ENCODE assay signal across 8 mouse cellular contexts in genomic region chr4:72200559-72201409, GRCm38 (mm10). TPM values are rescaled to one million over a fixed set of nuclear protein-coding genes. Genes with fewer than 3 reads are reported as not detected.
DNase-seq lines count a peak whose midpoint lies in the region; ATAC-seq lines count a peak whose summit lies in the region.

Tle1 (minus strand) TSS chr4:72200919.

- peak within 1 kb of the TSS; percentile 69 to 73 for H3K4me3 ChIP-seq in heart, embryonic 14.5 days (ENCODE audit: control insufficient read depth in 1 of 2, insufficient read depth in 1 of 2, low read depth in 1 of 2, low read length in 2 of 2)
- H3K4me3 ChIP-seq in liver, embryonic 13.5 days (replicated peaks) = peak within 1 kb of the TSS; percentile 78
- H3K4me3 ChIP-seq in stomach, embryonic 16.5 days (replicated peaks; ENCODE audit: low read length) = peak within 1 kb of the TSS; percentile 74

- under 1% methylated on average over 106 of the region's 107 CpGs for WGBS in heart, embryonic 14.5 days
- under 1% methylated on average over 90 of the region's 107 CpGs for WGBS in liver, embryonic 13.5 days (ENCODE audit: insufficient replicate concordance)
- under 1% methylated on average over 106 of the region's 107 CpGs for WGBS in stomach, embryonic 16.5 days

- peak; percentile 99 for ATAC-seq in heart, embryonic 14.5 days (ENCODE audit: insufficient number of reproducible peaks, insufficient read depth, low FRiP score, low read depth)
- ATAC-seq in liver, embryonic 13.5 days (ENCODE audit: low read depth) = peak; percentile 93
- peak; percentile 97 for ATAC-seq in stomach, embryonic 16.5 days (ENCODE audit: insufficient read depth, low FRiP score)

- no peaks in the 10 kb centered on the region for H3K36me3 ChIP-seq in heart, embryonic 14.5 days (ENCODE audit: control insufficient read depth, insufficient read depth, low read length)
- H3K36me3 ChIP-seq in liver, embryonic 13.5 days = no peaks in the 10 kb centered on the region
- H3K36me3 ChIP-seq in stomach, embryonic 16.5 days (ENCODE audit: control insufficient read depth, insufficient read depth, low read length) = no peaks in the 10 kb centered on the region

- H3K9ac ChIP-seq in heart, embryonic 14.5 days (ENCODE audit: low read length) = peak within 1 kb of the TSS; percentile 79
- peak within 1 kb of the TSS; percentile 82 for H3K9ac ChIP-seq in liver, embryonic 13.5 days
- peak within 1 kb of the TSS; percentile 90 for H3K9ac ChIP-seq in stomach, embryonic 16.5 days (ENCODE audit: low read length)

- H3K27me3 ChIP-seq in heart, embryonic 14.5 days (ENCODE audit: control insufficient read depth, insufficient read depth, low read length) = peaks cover 56% of the 10 kb centered on the region
- peaks cover 21% of the 10 kb centered on the region for H3K27me3 ChIP-seq in liver, embryonic 13.5 days
- no peaks in the 10 kb centered on the region for H3K27me3 ChIP-seq in stomach, embryonic 16.5 days (ENCODE audit: control insufficient read depth, insufficient read depth, low read length)

- H3K9me3 ChIP-seq in heart, embryonic 14.5 days (ENCODE audit: control insufficient read depth, low read length) = no peaks in the 10 kb centered on the region
- H3K9me3 ChIP-seq in liver, embryonic 13.5 days (replicated peaks) = no peaks in the 10 kb centered on the region
- no peaks in the 10 kb centered on the region for H3K9me3 ChIP-seq in stomach, embryonic 16.5 days (replicated peaks; ENCODE audit: control insufficient read depth, low read length)

- peak within 1 kb of the TSS; percentile 67 to 88 for H3K27ac ChIP-seq in heart, embryonic 14.5 days (replicated peaks in 1 of 2; ENCODE audit: control insufficient read depth in 1 of 2, insufficient read depth in 1 of 2, low read depth in 2 of 2, low read length in 2 of 2)
- H3K27ac ChIP-seq in liver, embryonic 13.5 days = peak within 1 kb of the TSS; percentile 87
- peak within 1 kb of the TSS; percentile 96 for H3K27ac ChIP-seq in stomach, embryonic 16.5 days (ENCODE audit: low read length)

- H3K4me2 ChIP-seq in heart, embryonic 14.5 days (ENCODE audit: low read length) = peak within 1 kb of the TSS; percentile 82
- H3K4me2 ChIP-seq in liver, embryonic 13.5 days = peak within 1 kb of the TSS; percentile 98
- H3K4me2 ChIP-seq in stomach, embryonic 16.5 days (ENCODE audit: low read depth, low read length) = peak within 1 kb of the TSS; percentile 69

- peaks cover 0 to 11% of the 10 kb centered on the region in 2 experiments; a peak in 3 of 4 replicates for H3K4me1 ChIP-seq in heart, embryonic 14.5 days (ENCODE audit: control insufficient read depth in 2 of 2, insufficient read depth in 2 of 2, low read length in 2 of 2)
- peaks cover 51% of the 10 kb centered on the region for H3K4me1 ChIP-seq in liver, embryonic 13.5 days (replicated peaks)
- H3K4me1 ChIP-seq in stomach, embryonic 16.5 days (ENCODE audit: control insufficient read depth, insufficient read depth, low read length) = peaks cover 25% of the 10 kb centered on the region

- DNase-seq in CD4-positive, CD25-positive, alpha-beta regulatory T cell, adult 2 months (ENCODE audit: low read depth, low spot score) = peak; percentile 99
- peak; percentile 90 for DNase-seq in c-Kit-negative CD71-positive TER-119-positive erythroid progenitor cells, embryonic 14.5 days (ENCODE audit: low read depth, low spot score)
- DNase-seq in fibroblast of lung, adult 2 months (ENCODE audit: low read depth) = peak; percentile 99
- peak; percentile 100 for DNase-seq in kidney, postnatal 14 days
- DNase-seq in liver, embryonic 13.5 days = peak; percentile 96
- peak; percentile 98 for DNase-seq in neural tube, embryonic 10.5 days (ENCODE audit: extremely low spot score, low spot score)

RNA-seq across cellular contexts. Expression of gene Tle1, which starts in this region (rescaled TPM):
- polyA plus RNA-seq in heart, embryonic 14.5 days (2014; fragmentation: Nextera tagmentation; extraction: Ambion mirVana) = 7.5 and 8.7 TPM in 2 replicates
- 5.6 and 6.1 TPM in 2 replicates for polyA plus RNA-seq in liver, embryonic 13.5 days (2015; fragmentation: Nextera tagmentation; extraction: Ambion mirVana)
- 10.7 and 12.8 TPM in 2 replicates for polyA plus RNA-seq in stomach, embryonic 16.5 days (2015; fragmentation: Nextera tagmentation; extraction: Ambion mirVana)

Comparison
In these comparisons a context has a peak if more than half of its experiments do, and no peak if none do; other contexts are left out.
1. Peak in every context shown above with its lines: DNase-seq, ATAC-seq, H3K4me3 ChIP-seq and H3K27ac ChIP-seq.